Mouse (Mus musculus) E14TG2a.4 (cell line): Measurements from ENCODE around the gene 2410015M20Rik.

Experiments used
- H3K27me3 ChIP-seq: 2 replicates; pipeline ENCODE4 v1.6.1; 2014; ENCODE audit warnings: low read length, control low read depth; ENCODE audit not compliant: insufficient read depth
- H3K36me3 ChIP-seq: 2 replicates; pipeline ENCODE4 v1.6.1; 2014; ENCODE audit warnings: low read length, control low read depth; ENCODE audit not compliant: insufficient read depth
- H3K4me1 ChIP-seq: replicated peaks from 2 replicates; pipeline ENCODE4 v1.6.1; 2014; ENCODE audit warnings: low read depth, low read length, control low read depth
- H3K4me3 ChIP-seq: replicated peaks from 2 replicates; pipeline ENCODE4 v1.5.1; 2014; ENCODE audit warnings: mild to moderate bottlenecking, low read length
- H3K9me3 ChIP-seq: 2 replicates; pipeline ENCODE4 v1.6.1; 2014; ENCODE audit warnings: low read length, control low read depth
- CTCF ChIP-seq: conservative IDR thresholded peaks from 2 replicates; pipeline ENCODE4 v1.5.1; 2014; ENCODE audit warnings: low read length
- NANOG ChIP-seq: IDR thresholded peaks from 2 replicates; pipeline ENCODE4 v1.6.1; 2014; ENCODE audit warnings: borderline replicate concordance, low read length, mixed read lengths
- POU5F1 ChIP-seq: IDR thresholded peaks from 2 replicates; pipeline ENCODE4 v1.6.1; 2014; ENCODE audit warnings: low read length, borderline replicate concordance

The 2410015M20Rik gene

DNA sequence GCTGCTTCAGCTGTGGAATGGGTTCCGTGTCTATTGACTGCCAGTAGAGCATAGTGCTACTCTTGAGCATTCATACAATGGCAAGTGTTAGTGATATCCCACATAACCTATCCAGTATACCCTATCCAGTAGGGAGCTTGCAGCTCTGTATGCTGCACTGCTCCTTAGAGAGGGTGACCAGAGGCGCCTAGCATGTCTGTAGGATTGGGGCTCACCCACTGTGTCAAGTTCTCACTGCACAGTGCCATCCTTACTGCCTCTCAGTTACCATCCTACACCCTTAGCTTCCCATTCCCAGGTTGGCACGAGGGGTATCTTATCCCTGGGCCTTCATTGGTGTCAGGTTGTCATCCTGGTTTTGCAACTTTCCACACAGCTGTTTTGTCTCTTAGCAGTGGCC, 5.1 kb downstream of the 2410015M20Rik start:
- Histone ChIP-seq H3K4me3 (no peak overlapping the region), H3K4me1 (peaks cover 74% of the 10 kb centered on the region), H3K36me3 (peaks cover 93% of the 10 kb centered on the region), H3K9me3 (no peaks in the 10 kb centered on the region), H3K27me3 (no peaks in the 10 kb centered on the region)
- TF ChIP-seq NANOG, result no peak
- no peak for TF ChIP-seq CTCF
- TF ChIP-seq POU5F1, result no peak

DNA sequence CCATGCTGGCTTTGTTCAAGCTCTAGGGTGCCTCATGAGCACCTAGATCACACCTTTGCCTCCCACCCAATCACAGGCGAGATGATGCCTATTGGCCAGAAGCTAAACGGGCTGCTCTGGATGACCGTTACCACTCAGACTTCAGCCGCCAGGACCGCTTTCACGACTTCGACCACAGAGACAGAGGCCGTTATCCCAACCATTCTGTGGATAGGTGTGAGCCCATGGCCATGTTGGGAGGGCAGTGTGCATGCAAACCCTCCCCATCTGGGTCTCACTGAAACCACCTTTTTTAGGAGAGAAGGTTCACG, 5.5 kb downstream of the 2410015M20Rik start:
- H3K27me3 ChIP-seq, result no peaks in the 10 kb centered on the region

DNA sequence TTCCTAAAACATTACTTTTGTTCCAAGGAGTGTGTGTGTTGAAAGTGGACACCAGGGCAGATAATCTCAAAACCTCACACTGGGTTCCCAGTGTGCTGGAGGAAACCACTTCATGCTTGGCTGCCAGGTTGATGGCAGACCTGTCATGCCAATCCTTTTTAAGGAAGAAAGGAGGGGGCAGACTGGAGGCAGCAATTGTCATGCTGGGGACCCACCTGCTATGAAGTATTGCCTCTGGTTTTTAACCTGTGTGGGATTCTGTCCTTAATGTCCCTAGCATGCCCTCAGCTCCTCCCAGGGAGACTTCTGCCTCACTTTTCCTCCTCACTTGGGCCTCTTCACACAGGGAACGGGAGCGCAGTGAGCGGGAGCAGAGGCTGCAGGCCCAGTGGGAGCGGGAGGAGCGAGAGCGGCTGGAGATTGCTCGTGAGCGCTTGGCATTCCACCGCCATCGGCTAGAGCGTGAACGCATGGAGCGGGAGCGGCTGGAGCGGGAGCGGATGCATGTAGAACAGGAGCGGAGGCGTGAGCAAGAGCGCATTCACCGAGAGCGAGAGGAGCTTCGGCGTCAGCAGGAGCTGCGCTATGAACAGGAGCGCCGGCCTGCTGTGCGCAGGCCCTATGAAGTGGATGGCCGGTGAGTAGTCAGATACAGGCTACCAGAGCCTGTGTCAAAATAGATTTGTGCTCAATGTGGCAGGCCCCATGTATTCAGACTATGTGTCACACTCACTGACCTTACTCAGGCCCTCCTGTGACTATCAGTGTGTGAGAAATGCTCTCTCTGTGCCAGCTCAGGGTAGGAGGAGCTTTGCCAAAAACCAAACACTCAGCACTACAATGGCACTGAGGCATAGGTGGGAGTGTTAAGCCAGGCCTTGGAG, 6.1 kb downstream of the 2410015M20Rik start:
- Histone ChIP-seq H3K4me3 (peak overlapping the region; percentile 58), H3K27me3 (no peaks in the 10 kb centered on the region), H3K36me3 (peaks cover 93% of the 10 kb centered on the region), H3K9me3 (no peaks in the 10 kb centered on the region), H3K4me1 (peaks cover 70% of the 10 kb centered on the region)
- TF ChIP-seq POU5F1, result no peak

More for the DNA sequence above, 5.5 kb downstream of the 2410015M20Rik start:
- H3K9me3 ChIP-seq, result no peaks in the 10 kb centered on the region
- TF ChIP-seq NANOG, result no peak
- H3K4me3 ChIP-seq, result no peak overlapping the region; the same call in 1 of the 2 replicates
- peaks cover 97% of the 10 kb centered on the region for H3K36me3 ChIP-seq
- peaks cover 75% of the 10 kb centered on the region for H3K4me1 ChIP-seq

DNA sequence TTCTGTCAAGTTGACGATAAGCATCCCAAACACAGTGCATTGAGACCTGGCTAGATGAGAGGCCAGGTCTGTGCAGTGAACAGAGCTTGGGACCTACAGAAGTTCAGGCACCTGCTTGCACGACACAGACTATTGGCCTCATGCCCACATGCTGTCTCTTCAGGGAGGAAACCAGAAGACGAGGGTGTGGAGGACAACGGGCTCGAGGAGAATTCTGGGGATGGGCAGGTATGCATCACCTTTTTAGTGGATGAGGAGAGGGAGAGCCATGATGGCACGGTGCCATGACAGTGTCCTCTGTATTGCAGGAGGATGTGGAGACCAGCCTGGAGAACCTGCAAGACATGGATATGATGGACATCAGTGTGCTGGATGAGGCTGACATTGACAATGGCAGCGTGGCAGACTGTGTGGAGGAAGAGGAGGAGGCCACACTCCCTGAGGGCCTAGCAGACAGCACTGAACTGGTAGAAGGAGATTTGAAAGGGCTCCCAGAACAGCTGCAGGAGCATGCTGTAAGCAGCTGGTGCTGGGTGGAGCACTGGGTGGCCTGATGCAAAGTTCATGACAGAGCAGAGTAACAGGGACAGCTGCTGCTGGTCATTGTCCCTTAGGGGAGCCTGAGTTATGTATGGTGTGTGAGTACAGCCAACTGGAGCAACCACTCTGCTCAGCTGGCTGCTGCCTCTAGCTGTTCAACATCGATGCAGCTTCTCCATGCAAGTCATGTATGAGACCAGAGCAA, 15.9 kb downstream of the 2410015M20Rik start:
- no peaks in the 10 kb centered on the region for H3K9me3 ChIP-seq
- TF ChIP-seq POU5F1 (no peak), CTCF (no peak), NANOG (no peak)
- peaks cover 45% of the 10 kb centered on the region for H3K4me1 ChIP-seq
- H3K4me3 ChIP-seq, result no peak overlapping the region
- H3K36me3 ChIP-seq, result peaks cover 96% of the 10 kb centered on the region
- H3K27me3 ChIP-seq, result no peaks in the 10 kb centered on the region

DNA sequence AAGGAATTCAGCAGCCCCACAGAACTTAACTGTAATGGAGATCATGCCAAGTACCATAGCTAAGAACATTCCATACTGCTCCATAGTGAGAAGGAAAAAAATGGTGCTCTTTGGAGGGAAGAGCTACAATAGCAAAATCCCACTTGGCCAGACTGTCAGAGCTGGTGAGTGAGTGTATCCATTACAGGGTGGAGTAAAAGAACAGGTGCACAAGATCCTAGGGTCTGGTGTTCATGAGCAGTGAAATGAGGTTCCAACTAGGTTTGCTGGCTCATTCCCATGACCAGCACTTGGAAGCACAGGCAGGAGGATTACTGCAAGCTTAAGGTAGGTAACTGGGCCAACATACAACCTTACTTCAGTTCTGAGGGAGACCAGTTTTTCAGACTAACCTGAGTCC, 17.0 kb downstream of the 2410015M20Rik start:
- H3K27me3 ChIP-seq, result no peaks in the 10 kb centered on the region
- peaks cover 100% of the 10 kb centered on the region for H3K36me3 ChIP-seq
- H3K9me3 ChIP-seq, result no peaks in the 10 kb centered on the region

GRCm38 (mm10) chr17:56588921-56589320, 20.6 kb downstream of the 2410015M20Rik start:
- no peak for TF ChIP-seq NANOG
- no peak for TF ChIP-seq CTCF
- no peak for TF ChIP-seq POU5F1
- H3K36me3 ChIP-seq, result peaks cover 79% of the 10 kb centered on the region
- no peaks in the 10 kb centered on the region for H3K27me3 ChIP-seq

More for the DNA sequence above, 17.0 kb downstream of the 2410015M20Rik start:
- TF ChIP-seq CTCF (no peak), POU5F1 (no peak), NANOG (no peak)
- no peak overlapping the region for H3K4me3 ChIP-seq
- H3K4me1 ChIP-seq, result peaks cover 49% of the 10 kb centered on the region

GRCm38 (mm10) chr17:56587773-56588172, 21.8 kb downstream of the 2410015M20Rik start:
- Histone ChIP-seq H3K4me1 (peaks cover 61% of the 10 kb centered on the region), H3K9me3 (no peaks in the 10 kb centered on the region), H3K4me3 (no peak overlapping the region), H3K27me3 (no peaks in the 10 kb centered on the region), H3K36me3 (peaks cover 74% of the 10 kb centered on the region)
- TF ChIP-seq NANOG, result no peak
- TF ChIP-seq CTCF, result no peak
- TF ChIP-seq POU5F1, result no peak

More at GRCm38 (mm10) chr17:56588921-56589320, 20.6 kb downstream of the 2410015M20Rik start:
- H3K4me3 ChIP-seq, result no peak overlapping the region
- no peaks in the 10 kb centered on the region for H3K9me3 ChIP-seq
- H3K4me1 ChIP-seq, result peaks cover 54% of the 10 kb centered on the region

DNA sequence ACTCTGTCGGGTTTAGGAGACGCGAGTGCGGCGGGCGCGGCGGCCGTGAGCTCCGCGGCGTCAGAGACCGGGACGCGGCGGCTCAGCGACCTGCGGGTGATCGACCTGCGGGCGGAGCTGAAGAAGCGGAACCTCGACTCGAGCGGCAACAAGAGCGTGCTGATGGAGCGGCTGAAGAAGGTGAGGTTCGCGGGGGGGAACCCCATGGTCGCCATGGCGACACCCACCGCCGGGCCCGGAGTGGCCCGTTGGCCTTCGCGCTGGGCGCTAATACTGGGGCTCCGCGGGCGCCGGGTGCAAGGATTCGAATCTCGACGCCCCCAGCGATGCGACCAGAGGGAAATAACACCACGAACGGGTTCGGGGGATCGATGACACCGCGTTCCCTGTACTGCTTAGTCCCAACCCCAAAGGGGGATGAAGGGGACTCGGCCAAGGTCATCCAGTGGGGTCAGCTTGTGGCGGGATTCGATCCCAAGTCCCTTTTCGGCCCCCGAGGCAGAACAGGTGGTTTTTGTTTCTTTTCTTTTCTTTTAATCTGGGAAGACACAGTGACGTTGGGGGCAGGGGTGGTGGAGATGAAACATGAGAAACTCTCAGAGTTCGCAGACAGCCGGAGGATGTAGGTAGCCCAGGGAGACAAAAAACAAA, 24.3 kb downstream of the 2410015M20Rik start:
- H3K4me1 ChIP-seq, result peaks cover 74% of the 10 kb centered on the region
- no peaks in the 10 kb centered on the region for H3K9me3 ChIP-seq
- no peak for TF ChIP-seq CTCF
- TF ChIP-seq POU5F1, result no peak
- TF ChIP-seq NANOG, result no peak
- no peaks in the 10 kb centered on the region for H3K27me3 ChIP-seq
- H3K36me3 ChIP-seq, result peaks cover 74% of the 10 kb centered on the region
- H3K4me3 ChIP-seq, result peak overlapping the region; percentile 96
